Mouse (Mus musculus): ENCODE results near the gene Gal3st2c.
"Not testable (repeated sequence)": the region's sequence is repeated elsewhere in the genome, so short reads cannot be mapped to it uniquely, and the experiment has no call there.

The Gal3st2c gene

GRCm38 (mm10) chr1:94046544-94046943 is 56.2 kb downstream of the Gal3st2c start:
- DNase-seq, result no peak

GRCm38 (mm10) chr1:94051104-94051503 is 60.8 kb downstream of the Gal3st2c start:
- no peak for DNase-seq

GRCm38 (mm10) chr1:94052373-94052772 is 62.1 kb downstream of the Gal3st2c start, which contains the start of gene Pdcd1:
Gene Pdcd1 (minus strand): TSS chr1:94052553.
- no peak for DNase-seq

DNA sequence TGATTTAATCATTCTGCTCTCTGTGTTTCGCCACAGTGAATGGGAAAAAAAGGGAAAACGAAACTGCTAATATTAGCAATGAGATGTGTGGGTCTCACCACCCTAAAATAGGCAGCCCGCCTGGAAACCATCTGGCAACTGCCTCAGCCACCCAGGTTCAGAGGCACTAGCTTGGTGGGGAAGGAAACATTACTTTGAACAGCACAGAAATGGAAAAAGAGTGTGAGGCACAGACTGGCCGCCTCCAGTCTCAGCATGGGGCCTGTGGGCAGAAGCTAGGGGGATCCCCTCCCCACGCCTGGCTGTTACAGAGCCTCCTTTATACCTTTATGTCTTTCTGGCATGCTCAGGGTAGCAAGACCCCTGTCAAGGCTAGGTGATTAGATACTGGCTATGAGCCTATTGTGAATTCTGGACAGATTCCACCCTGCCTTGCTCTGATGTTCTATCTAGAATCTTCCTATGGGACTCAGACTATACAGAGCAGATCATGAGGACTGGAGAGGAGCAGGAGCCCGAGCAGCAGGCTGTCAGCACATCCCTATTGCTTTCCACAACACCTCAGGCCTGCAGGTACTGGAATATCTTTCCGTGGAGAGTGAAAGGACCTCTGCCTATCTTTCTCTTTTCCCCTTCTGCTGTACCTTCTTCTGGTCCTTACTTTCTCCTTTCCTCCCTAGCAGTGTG is 63.4 kb downstream of the Gal3st2c start:
- no peak for DNase-seq

DNA sequence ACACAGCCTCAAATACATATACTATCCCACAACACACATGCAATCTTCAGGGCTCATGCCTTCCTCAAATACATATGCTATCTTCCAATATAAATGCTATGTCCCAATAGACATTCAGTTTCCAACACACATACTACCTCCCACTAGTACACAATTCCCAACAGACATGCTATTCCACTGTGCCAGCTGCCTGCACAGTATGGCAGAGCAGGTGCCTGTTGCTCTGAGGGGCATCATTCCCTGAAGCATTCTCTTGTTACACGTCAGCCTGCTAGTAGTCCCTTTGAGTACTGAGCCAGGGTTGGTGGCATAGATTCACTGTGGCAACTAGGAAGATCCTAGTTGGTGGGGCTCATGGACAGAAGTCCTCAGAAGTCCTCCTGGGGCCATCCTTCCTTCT is 64.2 kb downstream of the Gal3st2c start:
- DNase-seq, result no peak

- no peak for DNase-seq
Observed at GRCm38 (mm10) chr1:94055966-94056365, 65.7 kb downstream of the Gal3st2c start.

DNA sequence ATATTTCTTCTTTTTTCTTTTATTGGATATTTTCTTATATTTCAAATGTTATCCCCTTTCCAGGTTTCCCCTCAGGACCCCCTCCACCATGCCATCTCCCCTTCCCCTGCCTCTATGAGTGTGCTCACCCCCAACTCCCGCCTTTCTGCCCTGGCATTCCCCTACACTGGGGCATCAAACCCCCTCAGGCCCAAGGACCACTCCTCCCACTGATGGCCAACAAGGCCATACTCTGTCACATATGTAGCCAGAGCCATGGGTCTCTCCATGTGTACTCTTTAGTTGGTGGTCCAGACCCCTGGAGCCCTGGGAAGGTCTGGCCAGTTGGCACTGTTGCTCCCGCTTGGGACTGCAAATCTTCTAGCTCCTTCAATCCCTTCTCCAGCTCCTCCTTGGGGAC is 67.1 kb downstream of the Gal3st2c start:
- DNase-seq, result no peak

- DNase-seq, result not testable (repeated sequence)
Observed at GRCm38 (mm10) chr1:94058281-94058680, 68.0 kb downstream of the Gal3st2c start.

Measured in kidney, postnatal 4 days (tissue).